8 mouse cellular contexts compared by ENCODE assay signal in genomic region chr6:146501316-146501865, GRCm38 (mm10). TPM values are rescaled to one million over a fixed set of nuclear protein-coding genes. Genes with fewer than 3 reads are reported as not detected.
DNase-seq lines count a peak whose midpoint lies in the region; ATAC-seq and TF ChIP-seq lines count a peak whose summit lies in the region.

No protein-coding gene starts in this region.

- ATAC-seq in embryonic facial prominence, embryonic 13.5 days (ENCODE audit: insufficient number of reproducible peaks, insufficient read depth, low FRiP score, low TSS enrichment, low read depth) = no peak; the same call in 1 of the 2 replicates
- ATAC-seq in heart, embryonic 11.5 days (replicated peaks; ENCODE audit: insufficient number of reproducible peaks, low FRiP score, low TSS enrichment) = peak; percentile 51; the same call in 1 of the 2 replicates
- ATAC-seq in kidney, embryonic 14.5 days (ENCODE audit: low FRiP score, low TSS enrichment) = peak; percentile 54
- peak; percentile 56 for ATAC-seq in lung, embryonic 14.5 days (ENCODE audit: insufficient read depth)
- peak; percentile 39; the same call in 1 of the 2 replicates for ATAC-seq in neural tube, embryonic 15.5 days (ENCODE audit: low FRiP score)

- H3K9me3 ChIP-seq in embryonic facial prominence, embryonic 13.5 days = no peaks in the 10 kb centered on the region
- no peaks in the 10 kb centered on the region for H3K9me3 ChIP-seq in heart, embryonic 11.5 days (replicated peaks; ENCODE audit: control insufficient read depth, low read length)
- no peaks in the 10 kb centered on the region for H3K9me3 ChIP-seq in kidney, embryonic 14.5 days (ENCODE audit: control insufficient read depth, low read length)
- no peaks in the 10 kb centered on the region for H3K9me3 ChIP-seq in lung, embryonic 14.5 days (ENCODE audit: low read depth, low read length)
- no peaks in the 10 kb centered on the region for H3K9me3 ChIP-seq in neural tube, embryonic 15.5 days (replicated peaks)

- H3K36me3 ChIP-seq in embryonic facial prominence, embryonic 13.5 days = no peaks in the 10 kb centered on the region
- H3K36me3 ChIP-seq in heart, embryonic 11.5 days (ENCODE audit: control insufficient read depth, insufficient read depth, low read length) = no peaks in the 10 kb centered on the region
- H3K36me3 ChIP-seq in kidney, embryonic 14.5 days (ENCODE audit: control insufficient read depth, insufficient read depth, low read length) = no peaks in the 10 kb centered on the region
- no peaks in the 10 kb centered on the region for H3K36me3 ChIP-seq in lung, embryonic 14.5 days (ENCODE audit: insufficient read depth)
- H3K36me3 ChIP-seq in neural tube, embryonic 15.5 days = no peaks in the 10 kb centered on the region

- H3K9ac ChIP-seq in embryonic facial prominence, embryonic 13.5 days = peak overlapping the region; percentile 76
- H3K9ac ChIP-seq in heart, embryonic 11.5 days (ENCODE audit: low read depth, low read length) = peak overlapping the region; percentile 82
- peak overlapping the region; percentile 63 for H3K9ac ChIP-seq in kidney, embryonic 14.5 days (ENCODE audit: low read depth, low read length)
- peak overlapping the region; percentile 66 for H3K9ac ChIP-seq in lung, embryonic 14.5 days
- H3K9ac ChIP-seq in neural tube, embryonic 15.5 days (replicated peaks) = peak overlapping the region; percentile 53

- H3K4me3 ChIP-seq in embryonic facial prominence, embryonic 13.5 days = peak overlapping the region; percentile 61
- peak overlapping the region; percentile 77 for H3K4me3 ChIP-seq in heart, embryonic 11.5 days (ENCODE audit: low read depth, low read length)
- peak overlapping the region; percentile 72 for H3K4me3 ChIP-seq in kidney, embryonic 14.5 days (ENCODE audit: low read length)
- peak overlapping the region; percentile 70 for H3K4me3 ChIP-seq in lung, embryonic 14.5 days (ENCODE audit: low read depth, low read length)
- peak overlapping the region; percentile 54 for H3K4me3 ChIP-seq in neural tube, embryonic 15.5 days (replicated peaks)

- H3K4me2 ChIP-seq in embryonic facial prominence, embryonic 13.5 days = peak overlapping the region; percentile 98
- H3K4me2 ChIP-seq in heart, embryonic 11.5 days = peak overlapping the region; percentile 97
- peak overlapping the region; percentile 96 for H3K4me2 ChIP-seq in kidney, embryonic 14.5 days (replicated peaks; ENCODE audit: low read depth, low read length)
- peak overlapping the region; percentile 96 for H3K4me2 ChIP-seq in lung, embryonic 14.5 days
- peak overlapping the region; percentile 100 for H3K4me2 ChIP-seq in neural tube, embryonic 15.5 days

- peaks cover 11% of the 10 kb centered on the region; the same call in 1 of the 2 replicates for H3K27me3 ChIP-seq in embryonic facial prominence, embryonic 13.5 days
- H3K27me3 ChIP-seq in heart, embryonic 11.5 days (ENCODE audit: control insufficient read depth, insufficient read depth, low read length) = no peaks in the 10 kb centered on the region
- no peaks in the 10 kb centered on the region for H3K27me3 ChIP-seq in kidney, embryonic 14.5 days (ENCODE audit: control insufficient read depth, insufficient read depth, low read length)
- no peaks in the 10 kb centered on the region for H3K27me3 ChIP-seq in lung, embryonic 14.5 days (ENCODE audit: insufficient read depth, low read length)
- peaks cover 27% of the 10 kb centered on the region for H3K27me3 ChIP-seq in neural tube, embryonic 15.5 days (replicated peaks)

- DNase-seq in A20 (ENCODE audit: low read depth, low spot score) = peak; percentile 92
- DNase-seq in R1 (ENCODE audit: low read depth, low spot score) = peak; percentile 35
- DNase-seq in lung, embryonic 14.5 days = peak; percentile 71
- DNase-seq in thymus, postnatal 10 days (ENCODE audit: low spot score in 2 of 2) = peak; percentile 77 to 78

- peak overlapping the region; percentile 33; the same call in 1 of the 2 replicates for H3K27ac ChIP-seq in embryonic facial prominence, embryonic 13.5 days
- peak overlapping the region; percentile 84 for H3K27ac ChIP-seq in heart, embryonic 11.5 days (ENCODE audit: low read depth, low read length)
- 0 out of 2 replicates have a peak overlapping the region, but pooled peaks have one; percentile 33 for H3K27ac ChIP-seq in kidney, embryonic 14.5 days (ENCODE audit: low read depth, low read length)
- peak overlapping the region; percentile 51 for H3K27ac ChIP-seq in lung, embryonic 14.5 days (ENCODE audit: low read depth)
- H3K27ac ChIP-seq in neural tube, embryonic 15.5 days (replicated peaks) = peak overlapping the region; percentile 57

- no peak for TF ChIP-seq CTCF in lung, embryonic 14.5 days (IDR thresholded peaks at IDR 0.05; ENCODE audit: low read depth)

- H3K4me1 ChIP-seq in embryonic facial prominence, embryonic 13.5 days = peaks cover 7% of the 10 kb centered on the region; the same call in 1 of the 2 replicates
- peaks cover 12% of the 10 kb centered on the region; the same call in 1 of the 2 replicates for H3K4me1 ChIP-seq in heart, embryonic 11.5 days (ENCODE audit: control insufficient read depth, insufficient read depth, low read length)
- 0 out of 2 replicates have a peak, but pooled peaks cover 5% of the 10 kb centered on the region for H3K4me1 ChIP-seq in kidney, embryonic 14.5 days (ENCODE audit: control insufficient read depth, insufficient read depth, low read length)
- H3K4me1 ChIP-seq in lung, embryonic 14.5 days (ENCODE audit: insufficient read depth) = peaks cover 4% of the 10 kb centered on the region; the same call in 1 of the 2 replicates
- H3K4me1 ChIP-seq in neural tube, embryonic 15.5 days = peaks cover 19% of the 10 kb centered on the region

- under 1% methylated on average over 30 of the region's 30 CpGs for WGBS in embryonic facial prominence, embryonic 13.5 days
- WGBS in heart, embryonic 11.5 days (ENCODE audit: insufficient replicate concordance) = 2% methylated on average over 30 of the region's 30 CpGs
- 1% methylated on average over 30 of the region's 30 CpGs for WGBS in kidney, embryonic 14.5 days
- WGBS in lung, embryonic 14.5 days = 1% methylated on average over 30 of the region's 30 CpGs
- WGBS in neural tube, embryonic 15.5 days = 2% methylated on average over 30 of the region's 30 CpGs

RNA-seq across cellular contexts. Expression of gene Itpr2, which starts 0.6 kb away (rescaled TPM):
- 8.8 and 9.3 TPM in 2 replicates for polyA plus RNA-seq in embryonic facial prominence, embryonic 13.5 days (2015; fragmentation: Nextera tagmentation; extraction: Ambion mirVana)
- polyA plus RNA-seq in heart, embryonic 11.5 days (2014; fragmentation: Nextera tagmentation; extraction: Ambion mirVana) = 31.3 and 33.6 TPM in 2 replicates
- 11.0 and 12.7 TPM in 2 replicates for polyA plus RNA-seq in kidney, embryonic 14.5 days (2014; fragmentation: Nextera tagmentation; extraction: Ambion mirVana)
- 12.8 and 13.1 TPM in 2 replicates for polyA plus RNA-seq in lung, embryonic 14.5 days (2014; fragmentation: Nextera tagmentation; extraction: Ambion mirVana)
- 9.0 and 13.2 TPM in 2 replicates for polyA plus RNA-seq in neural tube, embryonic 15.5 days (2015; fragmentation: Nextera tagmentation; extraction: Ambion mirVana)

Comparison
In these comparisons a context has a peak if more than half of its experiments do, and no peak if none do; other contexts are left out.
1. DNase-seq: peak in every context shown above with its lines; median percentile 92 in A20; 78 in thymus, postnatal 10 days; 71 in lung, embryonic 14.5 days; 35 in R1.
2. H3K27ac ChIP-seq: peak in every context shown above with its lines; median percentile 84 in heart, embryonic 11.5 days; 57 in neural tube, embryonic 15.5 days; 51 in lung, embryonic 14.5 days; 33 in embryonic facial prominence, embryonic 13.5 days; 33 in kidney, embryonic 14.5 days.